Mouse (Mus musculus) gastrocnemius, postnatal 10 days (tissue): ENCODE results near the gene Ppp6r3. TPM values are rescaled to one million over a fixed set of nuclear protein-coding genes. Genes with fewer than 3 reads are reported as not detected.
A peak's percentile ranks its signal among the peaks of the same experiment; 100 is the strongest.

Experiments
- DNase-seq: peaks from one replicate; pipeline ENCODE4 v3.0.0; 2021; ENCODE audit warnings: mixed read lengths
- total RNA-seq, 2 experiments: library from RNA; stranded (reverse); gene quantifications; 2 replicates each; pipeline ENCODE4 v1.2.3; 2021

Ppp6r3 gene
- total RNA-seq, 2 experiments from 2014 or later = 58.2 to 68.7 TPM

- no peak for DNase-seq
Measured at GRCm38 (mm10) chr19:3527531-3527930, 48.0 kb downstream of the Ppp6r3 start.

- no peak for DNase-seq
Measured at GRCm38 (mm10) chr19:3519471-3520169, 55.9 kb downstream of the Ppp6r3 start.

GRCm38 (mm10) chr19:3497216-3497615, 78.3 kb downstream of the Ppp6r3 start:
- DNase-seq = no peak

GRCm38 (mm10) chr19:3489826-3490225, 85.7 kb downstream of the Ppp6r3 start:
- no peak for DNase-seq

- DNase-seq = no peak
Measured at GRCm38 (mm10) chr19:3482831-3483230, 92.7 kb downstream of the Ppp6r3 start.

GRCm38 (mm10) chr19:3480101-3480500, 95.4 kb downstream of the Ppp6r3 start:
- no peak for DNase-seq

- DNase-seq = no peak
Measured at GRCm38 (mm10) chr19:3476996-3477395, 98.6 kb downstream of the Ppp6r3 start.

GRCm38 (mm10) chr19:3471218-3471617, 104.3 kb downstream of the Ppp6r3 start:
- DNase-seq = no peak

GRCm38 (mm10) chr19:3467574-3467973, 108.0 kb downstream of the Ppp6r3 start:
- DNase-seq = no peak

- no peak for DNase-seq
Measured at GRCm38 (mm10) chr19:3459986-3460385, 115.6 kb downstream of the Ppp6r3 start.

- DNase-seq = no peak
Measured at GRCm38 (mm10) chr19:3458331-3459099, 117.0 kb downstream of the Ppp6r3 start.

- DNase-seq = no peak
Measured at GRCm38 (mm10) chr19:3457700-3458099, 117.8 kb downstream of the Ppp6r3 start.

GRCm38 (mm10) chr19:3451649-3452048, 123.9 kb downstream of the Ppp6r3 start:
- no peak for DNase-seq

- DNase-seq = peak; percentile 49
Measured at GRCm38 (mm10) chr19:3451170-3451569, 124.4 kb downstream of the Ppp6r3 start.

GRCm38 (mm10) chr19:3450714-3451113, 124.8 kb downstream of the Ppp6r3 start:
- DNase-seq = no peak

- DNase-seq = no peak
Measured at GRCm38 (mm10) chr19:3449248-3449647, 126.3 kb downstream of the Ppp6r3 start.

GRCm38 (mm10) chr19:3447348-3447747, 128.2 kb downstream of the Ppp6r3 start:
- DNase-seq = no peak

- DNase-seq = no peak
Measured at GRCm38 (mm10) chr19:3441092-3441491, 134.5 kb downstream of the Ppp6r3 start.

GRCm38 (mm10) chr19:3440667-3441066, 134.9 kb downstream of the Ppp6r3 start:
- DNase-seq = no peak

- no peak for DNase-seq
Measured at GRCm38 (mm10) chr19:3437980-3438379, 137.6 kb downstream of the Ppp6r3 start.

- peak; percentile 48 for DNase-seq
Measured at GRCm38 (mm10) chr19:3436840-3437239, 138.7 kb downstream of the Ppp6r3 start.

GRCm38 (mm10) chr19:3435824-3436223, 139.7 kb downstream of the Ppp6r3 start:
- no peak for DNase-seq

- no peak for DNase-seq
Measured at GRCm38 (mm10) chr19:3434641-3435040, 140.9 kb downstream of the Ppp6r3 start.

- DNase-seq = no peak
Measured at GRCm38 (mm10) chr19:3434124-3434523, 141.4 kb downstream of the Ppp6r3 start.
